Mouse (Mus musculus) right cerebral cortex, postnatal 25 days (tissue): ENCODE results near the gene Clybl.

Experiments
- DNase-seq: peaks from one replicate; pipeline ENCODE4 v3.0.0; 2022

The Clybl gene

DNA sequence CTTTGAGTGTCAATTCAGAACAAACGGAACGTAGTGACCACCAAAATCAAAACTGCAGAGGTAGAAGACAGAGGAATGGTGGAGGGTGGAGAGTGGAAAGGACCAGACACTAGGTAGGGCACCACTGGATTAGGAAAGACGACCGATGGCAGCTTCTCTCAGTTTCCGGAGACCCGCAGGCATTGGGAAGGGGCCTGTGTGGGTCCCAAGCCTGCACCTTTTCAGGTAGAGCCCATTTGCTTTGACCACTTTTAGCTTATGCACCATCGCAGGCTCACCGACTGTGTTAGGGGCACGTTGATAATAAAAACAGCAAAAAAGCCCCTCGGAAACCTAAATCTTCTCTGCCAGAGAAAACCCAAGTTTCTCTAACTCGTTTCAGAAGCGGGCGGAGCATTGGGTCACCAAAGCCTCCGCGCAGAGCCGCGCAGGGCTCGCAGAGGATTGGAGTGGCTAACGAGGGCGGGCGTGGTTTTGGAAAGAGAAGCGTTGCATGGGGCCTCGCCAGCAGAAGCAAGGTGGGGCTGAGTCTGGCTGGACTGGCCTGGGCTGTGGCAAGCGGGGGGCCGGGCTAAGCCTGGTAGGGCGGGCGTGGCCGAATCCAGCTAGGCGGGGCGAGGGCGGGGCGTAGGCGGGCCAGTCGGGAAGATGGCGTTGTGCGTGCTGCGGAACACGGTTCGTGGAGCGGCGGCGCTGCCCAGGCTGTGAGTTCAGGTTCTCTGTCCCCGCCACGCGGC lies at the start of gene Clybl:
Gene Clybl (plus strand): TSS at position 627 of the 737 bp plus-strand sequence.
- peak; percentile 93 for DNase-seq

- DNase-seq = no peak
These were observed 45.1 kb upstream of the Clybl start for GRCm38 (mm10) chr14:122136368-122136928.

- DNase-seq = no peak
These were observed 44.3 kb upstream of the Clybl start for GRCm38 (mm10) chr14:122137234-122137633.

DNA sequence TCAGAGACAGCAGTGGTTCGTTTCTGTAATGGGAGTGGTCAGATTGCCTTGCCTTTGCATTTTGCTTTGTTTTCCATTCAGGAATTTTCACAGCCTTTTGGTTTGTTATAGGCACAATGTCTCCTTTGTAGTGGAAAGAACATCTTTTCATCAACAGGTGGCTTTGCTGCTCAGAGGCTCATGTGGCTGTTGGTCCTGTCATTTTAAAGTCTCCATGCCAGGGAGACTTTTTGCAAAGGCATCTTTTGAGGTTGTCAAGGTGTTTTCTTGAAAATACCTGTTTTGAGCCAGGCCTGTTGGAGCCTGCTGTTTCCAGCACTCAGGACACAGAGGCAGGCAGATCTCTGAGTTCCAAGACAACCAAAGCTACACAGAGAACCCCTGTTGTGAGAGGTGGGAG lies 41.4 kb upstream of the Clybl start:
- DNase-seq = no peak

- no peak for DNase-seq
These were observed 37.8 kb upstream of the Clybl start for GRCm38 (mm10) chr14:122143585-122144269.

- no peak for DNase-seq
These were observed 36.1 kb upstream of the Clybl start for GRCm38 (mm10) chr14:122145374-122145773.

DNA sequence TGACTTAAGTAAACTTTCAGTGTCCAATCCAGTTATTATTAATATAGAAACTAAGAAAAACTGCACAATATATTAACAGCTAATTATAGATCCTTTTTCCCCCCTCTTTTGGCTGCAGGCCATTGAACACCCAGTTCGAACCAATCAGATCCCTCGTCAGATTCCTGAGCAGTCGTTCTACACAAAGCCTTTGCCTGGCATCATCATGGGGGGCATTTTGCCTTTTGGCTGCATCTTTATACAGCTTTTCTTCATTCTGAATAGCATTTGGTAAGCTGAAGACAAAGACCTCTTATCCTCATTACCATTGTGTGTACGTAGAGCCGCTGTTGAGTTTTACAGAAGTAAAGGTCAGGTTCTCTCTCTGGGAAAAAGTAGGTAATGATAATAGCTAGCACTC lies 30.9 kb upstream of the Clybl start:
- no peak for DNase-seq

DNA sequence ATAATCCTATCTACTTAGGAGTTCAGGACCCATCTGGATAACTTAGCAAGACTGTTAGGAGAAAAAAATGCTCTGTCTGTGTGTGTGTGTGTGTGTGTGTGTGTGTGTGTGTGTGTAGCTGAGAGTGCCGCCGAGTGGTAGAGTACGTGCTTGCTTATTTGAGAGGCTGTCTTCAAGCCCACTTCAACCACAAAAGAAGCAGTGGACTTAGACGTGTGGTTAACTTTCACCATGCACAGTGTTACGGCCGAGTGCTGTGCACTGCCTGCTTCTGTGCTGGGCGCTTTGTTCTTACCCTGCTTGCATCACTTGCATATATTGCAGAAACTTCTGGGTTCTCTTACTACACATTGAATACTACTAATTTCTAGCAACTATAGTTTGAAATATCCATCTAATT lies 23.8 kb upstream of the Clybl start:
- no peak for DNase-seq

DNA sequence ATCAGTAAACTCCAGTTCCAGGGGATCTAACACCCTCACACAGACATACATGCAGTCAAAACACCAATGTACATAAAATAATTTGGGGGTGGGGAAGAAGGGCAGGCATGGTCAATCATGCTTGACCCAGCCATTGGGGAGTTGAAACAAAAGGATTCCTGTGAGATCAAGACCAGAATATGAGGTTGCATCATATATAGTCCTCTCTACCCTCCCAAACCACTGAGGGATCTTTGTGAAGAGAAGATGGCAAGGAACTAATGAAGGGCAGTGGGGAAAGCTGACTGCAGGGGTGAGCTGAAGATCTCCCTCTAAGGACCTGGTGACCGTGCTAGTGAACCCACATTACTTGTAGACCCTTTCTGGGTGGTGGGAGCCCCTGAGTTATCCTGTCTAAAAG lies 20.6 kb upstream of the Clybl start:
- no peak for DNase-seq

DNA sequence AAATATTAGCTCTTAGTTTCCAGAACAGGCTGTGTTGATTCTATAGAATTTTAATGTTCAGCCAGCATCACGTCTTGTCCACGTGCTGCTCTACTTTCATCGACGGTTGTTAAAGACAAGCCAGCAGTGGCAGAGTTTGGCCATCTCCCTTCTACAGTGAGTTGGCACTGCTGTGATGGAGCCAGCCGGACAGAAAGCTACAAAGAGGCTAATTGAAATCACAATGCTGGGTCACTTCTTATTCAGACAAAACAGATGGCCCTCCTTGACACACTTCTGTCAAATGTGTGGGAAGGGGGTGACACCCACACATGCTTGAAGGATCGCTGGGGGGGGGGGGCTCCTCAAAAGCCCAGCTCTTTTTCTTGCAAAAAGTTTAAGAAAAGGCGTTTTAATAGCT lies 12.6 kb upstream of the Clybl start:
- DNase-seq = no peak

- no peak for DNase-seq
These were observed 11.2 kb upstream of the Clybl start for GRCm38 (mm10) chr14:122170202-122170781.

DNA sequence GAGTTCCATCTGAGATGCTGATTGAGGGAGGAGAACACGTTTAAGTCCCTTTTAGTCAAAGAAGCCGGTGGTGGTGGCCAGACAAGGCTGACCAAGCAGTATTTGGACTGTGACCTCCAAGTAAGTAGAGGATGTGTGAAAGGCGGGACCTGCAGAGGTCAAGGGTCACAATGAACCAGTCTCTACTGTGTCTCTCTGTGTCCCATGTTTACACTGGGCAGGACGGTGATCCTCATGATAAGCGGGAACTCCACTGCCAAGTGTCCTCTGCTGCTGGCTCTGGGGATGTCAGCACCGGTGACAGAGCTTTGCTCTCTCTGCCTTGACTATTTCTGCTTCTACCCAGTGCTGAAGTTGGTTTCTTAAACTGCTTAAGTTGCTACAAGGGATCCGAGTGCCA lies 10.5 kb upstream of the Clybl start:
- DNase-seq = no peak

DNA sequence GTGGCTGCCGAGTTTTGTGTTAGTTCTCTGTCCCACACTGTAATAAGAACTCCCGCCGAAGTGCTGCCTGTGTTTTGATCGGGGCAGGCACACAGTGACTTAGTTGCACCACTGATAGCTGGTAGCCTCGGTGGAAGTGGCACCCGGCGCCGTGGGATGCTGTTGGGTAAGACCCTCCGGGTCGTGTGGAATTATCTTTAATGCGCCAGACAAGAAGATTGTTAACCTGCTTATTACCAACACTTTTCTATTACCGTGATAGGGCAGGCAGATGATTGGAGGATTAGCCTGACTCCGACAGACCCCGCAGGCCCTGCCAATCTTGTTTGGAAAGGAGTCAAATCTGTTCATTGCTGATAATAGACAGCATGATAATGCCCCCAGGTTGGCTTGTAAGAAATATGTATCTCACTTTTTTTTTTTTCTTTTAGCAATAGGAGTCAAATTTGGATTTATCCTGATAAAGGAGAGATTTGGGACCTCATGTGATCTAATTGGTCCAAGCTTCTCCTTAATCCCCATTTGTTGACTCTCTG lies 5.2 kb upstream of the Clybl start:
- DNase-seq = no peak

GRCm38 (mm10) chr14:122179262-122179661 lies 2.2 kb upstream of the Clybl start:
- no peak for DNase-seq

- DNase-seq = no peak
These were observed 282 bp downstream of the Clybl start for GRCm38 (mm10) chr14:122181815-122182157.

GRCm38 (mm10) chr14:122182220-122182619 lies 716 bp downstream of the Clybl start:
- no peak for DNase-seq

- DNase-seq = no peak
These were observed 2.5 kb downstream of the Clybl start for GRCm38 (mm10) chr14:122183974-122184373.

DNA sequence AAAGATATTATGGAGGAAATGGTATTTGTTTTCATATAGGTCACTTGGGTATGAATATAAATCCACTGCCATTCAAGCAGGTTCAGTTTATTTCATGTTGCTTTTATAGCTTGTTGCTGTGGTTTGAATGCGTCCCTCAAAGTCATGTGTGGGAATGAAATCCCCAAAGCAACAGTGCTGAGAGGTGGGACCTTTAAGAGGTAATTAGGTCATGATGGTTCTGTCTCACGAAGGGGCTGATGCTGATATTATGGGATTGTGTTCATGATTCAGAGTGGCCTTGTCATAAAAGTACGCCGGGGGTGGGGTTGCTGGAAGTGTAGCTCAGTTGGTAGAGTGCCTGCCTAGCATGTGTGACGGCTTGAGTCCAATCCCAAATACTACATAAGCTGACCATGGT lies 6.7 kb downstream of the Clybl start:
- no peak for DNase-seq

GRCm38 (mm10) chr14:122189901-122190300 lies 8.4 kb downstream of the Clybl start:
- DNase-seq = no peak

DNA sequence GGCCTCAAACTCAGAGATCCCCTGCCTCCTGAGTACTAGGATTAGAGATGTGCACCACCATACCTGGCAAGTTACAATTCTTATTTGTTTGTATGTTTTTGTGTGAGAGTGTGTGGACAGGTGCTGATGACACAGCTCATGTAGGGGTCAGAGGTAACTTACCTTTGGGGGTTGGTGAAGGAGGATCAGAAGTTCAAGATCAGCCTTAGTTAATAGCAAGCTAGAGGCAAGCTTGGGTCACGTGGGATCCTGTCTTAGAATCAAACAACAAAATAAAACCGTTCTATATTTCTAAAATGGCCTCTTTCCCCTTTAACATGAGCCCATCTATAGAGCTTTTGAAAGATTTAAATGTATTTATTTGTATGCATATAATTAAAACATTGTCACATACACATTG lies 9.0 kb downstream of the Clybl start:
- DNase-seq = no peak

GRCm38 (mm10) chr14:122190941-122191510 lies 9.5 kb downstream of the Clybl start:
- DNase-seq = peak; percentile 42

- no peak for DNase-seq
These were observed 13.1 kb downstream of the Clybl start for GRCm38 (mm10) chr14:122194630-122195029.

- DNase-seq = no peak
These were observed 15.3 kb downstream of the Clybl start for GRCm38 (mm10) chr14:122196851-122197250.
